Mouse (Mus musculus): ENCODE measurements around the gene Commd4. TPM values are rescaled to one million over a fixed set of nuclear protein-coding genes. Genes with fewer than 3 reads are reported as not detected.
A peak's percentile ranks its signal among the peaks of the same experiment; 100 is the strongest.
"Not testable (repeated sequence)": the region's sequence is repeated elsewhere in the genome, so short reads cannot be mapped to it uniquely, and the experiment has no call there.

Gene Commd4
- polyA plus RNA-seq (2014; fragmentation: Nextera tagmentation; extraction: Ambion mirVana) = 99.0 and 137 TPM in 2 replicates

- Histone ChIP-seq H3K4me1 (ENCODE audit: control insufficient read depth, insufficient read depth, low read length) (peaks cover 10% of the 10 kb centered on the region; the same call in 1 of the 2 replicates), H3K9me3 (ENCODE audit: control insufficient read depth, low read length) (no peaks in the 10 kb centered on the region), H3K9ac (ENCODE audit: low read depth, low read length) (peak within 1 kb of the TSS; percentile 77), H3K4me3 (ENCODE audit: low read length) (peak within 1 kb of the TSS; percentile 88), H3K27ac (ENCODE audit: low read depth, low read length) (no peak within 1 kb of the TSS), H3K27me3 (ENCODE audit: control insufficient read depth, insufficient read depth, low read length) (no peaks in the 10 kb centered on the region), H3K36me3 (ENCODE audit: control insufficient read depth, insufficient read depth, low read length) (peaks cover 12% of the 10 kb centered on the region; the same call in 1 of the 2 replicates), H3K4me2 (replicated peaks; ENCODE audit: low read depth, low read length) (peak within 1 kb of the TSS; percentile 95)
- peak; percentile 89 for ATAC-seq (ENCODE audit: low FRiP score, low TSS enrichment)
- under 1% methylated on average over 24 of the region's 24 CpGs for WGBS
Observed at GRCm38 (mm10) chr9:57158013-57158470, at the start of gene Commd4. TSS of gene Commd4 (minus strand) at chr9:57158331.

DNA sequence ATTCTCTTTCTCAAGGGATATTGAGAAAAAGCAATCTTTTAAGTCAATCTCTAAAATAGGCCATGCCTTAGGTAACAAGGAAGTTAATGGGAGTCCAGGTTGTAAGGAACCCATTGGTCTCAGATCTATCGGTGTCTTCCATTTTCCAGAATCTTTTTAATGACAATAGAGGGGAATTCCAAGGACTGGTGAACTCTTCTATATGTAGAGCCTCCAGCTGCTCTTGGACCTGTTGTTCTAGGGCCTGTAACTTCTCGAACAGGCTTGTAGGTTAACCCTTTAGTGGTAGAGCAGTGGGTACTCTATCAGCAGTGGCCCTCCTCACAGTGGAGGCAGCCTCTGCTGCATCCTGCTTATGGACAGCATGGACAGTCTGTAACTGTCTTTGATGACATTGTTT lies 48.8 kb upstream of the Commd4 start:
- Histone ChIP-seq H3K4me3 (ENCODE audit: low read length) (no peak overlapping the region), H3K36me3 (ENCODE audit: control insufficient read depth, insufficient read depth, low read length) (no peaks in the 10 kb centered on the region), H3K4me1 (ENCODE audit: control insufficient read depth, insufficient read depth, low read length) (no peaks in the 10 kb centered on the region), H3K27me3 (ENCODE audit: control insufficient read depth, insufficient read depth, low read length) (no peaks in the 10 kb centered on the region), H3K9me3 (ENCODE audit: control insufficient read depth, low read length) (no peaks in the 10 kb centered on the region), H3K27ac (ENCODE audit: low read depth, low read length) (no peak overlapping the region), H3K9ac (ENCODE audit: low read depth, low read length) (no peak overlapping the region), H3K4me2 (replicated peaks; ENCODE audit: low read depth, low read length) (no peak overlapping the region)
- no peak for ATAC-seq (ENCODE audit: low FRiP score, low TSS enrichment)
- WGBS = 58% methylated on average over 2 of the region's 2 CpGs

DNA sequence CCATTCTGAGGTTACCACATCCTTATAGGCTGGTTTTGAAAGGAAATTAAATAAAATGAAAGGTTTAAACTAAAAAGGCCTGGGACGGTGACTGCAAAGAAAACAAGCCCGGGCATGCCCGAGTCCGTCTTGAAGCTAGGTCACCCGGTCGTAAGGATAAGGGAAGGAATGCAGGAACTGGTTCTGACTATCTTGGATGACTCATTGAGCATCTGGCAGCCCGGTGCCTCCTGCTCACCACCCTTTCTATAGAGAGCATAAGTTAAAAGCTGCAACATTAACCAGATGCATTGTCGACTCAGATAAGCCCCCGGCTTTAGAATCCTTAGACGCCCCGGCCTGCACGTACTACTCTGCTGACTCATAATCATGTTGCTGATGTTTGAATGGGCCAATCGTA lies 45.4 kb upstream of the Commd4 start:
- H3K36me3 ChIP-seq (ENCODE audit: control insufficient read depth, insufficient read depth, low read length); ATAC-seq (ENCODE audit: low FRiP score, low TSS enrichment); H3K4me3 ChIP-seq (ENCODE audit: low read length); H3K9ac ChIP-seq (ENCODE audit: low read depth, low read length); H3K9me3 ChIP-seq (ENCODE audit: control insufficient read depth, low read length); H3K4me2 ChIP-seq (replicated peaks; ENCODE audit: low read depth, low read length); H3K4me1 ChIP-seq (ENCODE audit: control insufficient read depth, insufficient read depth, low read length); H3K27ac ChIP-seq (ENCODE audit: low read depth, low read length); H3K27me3 ChIP-seq (ENCODE audit: control insufficient read depth, insufficient read depth, low read length): not testable (repeated sequence)
- WGBS = 87% methylated on average over 13 of the region's 13 CpGs

DNA sequence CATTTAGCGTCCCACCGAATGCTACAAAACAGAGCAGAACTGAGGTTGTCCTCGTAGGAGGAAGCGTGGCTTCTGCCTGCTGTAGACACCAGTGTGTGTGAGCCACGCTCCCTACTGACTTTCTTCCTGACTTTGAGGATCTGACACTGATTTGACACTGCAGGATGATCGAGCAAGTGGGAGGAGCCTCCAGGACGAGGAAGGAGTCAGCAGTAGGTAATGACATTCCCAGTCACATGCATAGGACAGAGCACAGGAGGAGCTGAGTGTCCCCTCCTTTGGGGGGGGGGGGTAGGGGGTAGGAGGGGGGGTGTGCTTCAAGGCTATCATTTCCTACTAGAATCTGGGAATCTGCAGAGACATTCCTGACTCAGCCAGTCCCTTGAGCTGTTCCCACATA lies 44.9 kb upstream of the Commd4 start:
- H3K27me3 ChIP-seq (ENCODE audit: control insufficient read depth, insufficient read depth, low read length) = no peaks in the 10 kb centered on the region
- no peak overlapping the region for H3K4me3 ChIP-seq (ENCODE audit: low read length)
- no peaks in the 10 kb centered on the region for H3K4me1 ChIP-seq (ENCODE audit: control insufficient read depth, insufficient read depth, low read length)
- no peak overlapping the region for H3K4me2 ChIP-seq (replicated peaks; ENCODE audit: low read depth, low read length)
- H3K36me3 ChIP-seq (ENCODE audit: control insufficient read depth, insufficient read depth, low read length) = no peaks in the 10 kb centered on the region
- WGBS = 74% methylated on average over 7 of the region's 7 CpGs
- no peaks in the 10 kb centered on the region for H3K9me3 ChIP-seq (ENCODE audit: control insufficient read depth, low read length)
- no peak for ATAC-seq (ENCODE audit: low FRiP score, low TSS enrichment)
- no peak overlapping the region for H3K27ac ChIP-seq (ENCODE audit: low read depth, low read length)
- no peak overlapping the region for H3K9ac ChIP-seq (ENCODE audit: low read depth, low read length)

GRCm38 (mm10) chr9:57197414-57197813 lies 39.3 kb upstream of the Commd4 start:
- WGBS = 81% methylated on average over 8 of the region's 8 CpGs
- Histone ChIP-seq H3K27me3 (ENCODE audit: control insufficient read depth, insufficient read depth, low read length) (no peaks in the 10 kb centered on the region), H3K4me2 (replicated peaks; ENCODE audit: low read depth, low read length) (no peak overlapping the region), H3K36me3 (ENCODE audit: control insufficient read depth, insufficient read depth, low read length) (no peaks in the 10 kb centered on the region), H3K4me1 (ENCODE audit: control insufficient read depth, insufficient read depth, low read length) (no peaks in the 10 kb centered on the region), H3K9me3 (ENCODE audit: control insufficient read depth, low read length) (no peaks in the 10 kb centered on the region), H3K9ac (ENCODE audit: low read depth, low read length) (no peak overlapping the region), H3K4me3 (ENCODE audit: low read length) (no peak overlapping the region), H3K27ac (ENCODE audit: low read depth, low read length) (no peak overlapping the region)
- no peak for ATAC-seq (ENCODE audit: low FRiP score, low TSS enrichment)

- WGBS = 77% methylated on average over 3 of the region's 3 CpGs
- ATAC-seq (ENCODE audit: low FRiP score, low TSS enrichment) = no peak
- no peak overlapping the region for H3K4me2 ChIP-seq (replicated peaks; ENCODE audit: low read depth, low read length)
Observed at GRCm38 (mm10) chr9:57196708-57197107, 38.6 kb upstream of the Commd4 start.

GRCm38 (mm10) chr9:57168411-57168810 lies 10.3 kb upstream of the Commd4 start:
- no peak overlapping the region for H3K9ac ChIP-seq (ENCODE audit: low read depth, low read length)
- H3K27me3 ChIP-seq (ENCODE audit: control insufficient read depth, insufficient read depth, low read length) = no peaks in the 10 kb centered on the region
- no peak overlapping the region for H3K4me2 ChIP-seq (replicated peaks; ENCODE audit: low read depth, low read length)
- no peaks in the 10 kb centered on the region for H3K4me1 ChIP-seq (ENCODE audit: control insufficient read depth, insufficient read depth, low read length)
- peak overlapping the region; percentile 51; the same call in 1 of the 2 replicates for H3K27ac ChIP-seq (ENCODE audit: low read depth, low read length)
- 61% methylated on average over 5 of the region's 5 CpGs for WGBS
- no peaks in the 10 kb centered on the region for H3K36me3 ChIP-seq (ENCODE audit: control insufficient read depth, insufficient read depth, low read length)
- no peaks in the 10 kb centered on the region for H3K9me3 ChIP-seq (ENCODE audit: control insufficient read depth, low read length)
- H3K4me3 ChIP-seq (ENCODE audit: low read length) = no peak overlapping the region
- no peak for ATAC-seq (ENCODE audit: low FRiP score, low TSS enrichment)

More at GRCm38 (mm10) chr9:57196708-57197107, 38.6 kb upstream of the Commd4 start:
- Histone ChIP-seq H3K9ac (ENCODE audit: low read depth, low read length) (no peak overlapping the region), H3K4me1 (ENCODE audit: control insufficient read depth, insufficient read depth, low read length) (no peaks in the 10 kb centered on the region), H3K4me3 (ENCODE audit: low read length) (no peak overlapping the region), H3K9me3 (ENCODE audit: control insufficient read depth, low read length) (no peaks in the 10 kb centered on the region), H3K27me3 (ENCODE audit: control insufficient read depth, insufficient read depth, low read length) (no peaks in the 10 kb centered on the region), H3K36me3 (ENCODE audit: control insufficient read depth, insufficient read depth, low read length) (no peaks in the 10 kb centered on the region), H3K27ac (ENCODE audit: low read depth, low read length) (no peak overlapping the region)

- Histone ChIP-seq H3K9ac (ENCODE audit: low read depth, low read length) (no peak overlapping the region), H3K9me3 (ENCODE audit: control insufficient read depth, low read length) (no peaks in the 10 kb centered on the region), H3K4me3 (ENCODE audit: low read length) (no peak overlapping the region), H3K27ac (ENCODE audit: low read depth, low read length) (peak overlapping the region; percentile 82; the same call in 1 of the 2 replicates), H3K4me1 (ENCODE audit: control insufficient read depth, insufficient read depth, low read length) (no peaks in the 10 kb centered on the region), H3K36me3 (ENCODE audit: control insufficient read depth, insufficient read depth, low read length) (no peaks in the 10 kb centered on the region), H3K27me3 (ENCODE audit: control insufficient read depth, insufficient read depth, low read length) (no peaks in the 10 kb centered on the region), H3K4me2 (replicated peaks; ENCODE audit: low read depth, low read length) (no peak overlapping the region)
- 89% methylated on average over 2 of the region's 2 CpGs for WGBS
- ATAC-seq (ENCODE audit: low FRiP score, low TSS enrichment) = no peak
Observed at GRCm38 (mm10) chr9:57166173-57166572, 8.0 kb upstream of the Commd4 start.

- Histone ChIP-seq H3K4me2 (replicated peaks; ENCODE audit: low read depth, low read length) (no peak overlapping the region), H3K4me1 (ENCODE audit: control insufficient read depth, insufficient read depth, low read length) (no peaks in the 10 kb centered on the region), H3K9me3 (ENCODE audit: control insufficient read depth, low read length) (no peaks in the 10 kb centered on the region), H3K27ac (ENCODE audit: low read depth, low read length) (no peak overlapping the region), H3K27me3 (ENCODE audit: control insufficient read depth, insufficient read depth, low read length) (no peaks in the 10 kb centered on the region), H3K4me3 (ENCODE audit: low read length) (no peak overlapping the region), H3K9ac (ENCODE audit: low read depth, low read length) (no peak overlapping the region), H3K36me3 (ENCODE audit: control insufficient read depth, insufficient read depth, low read length) (no peaks in the 10 kb centered on the region)
- no peak for ATAC-seq (ENCODE audit: low FRiP score, low TSS enrichment)
- WGBS = 31% methylated on average over 2 of the region's 2 CpGs
Observed at GRCm38 (mm10) chr9:57163137-57163536, 5.0 kb upstream of the Commd4 start.
